Mouse (Mus musculus): ENCODE data around the gene Spsb2.

GRCm38 (mm10) chr6:124834512-124835081 is 26.1 kb downstream of the Spsb2 start:
- TF ChIP-seq POLR2AphosphoS5 (IDR thresholded peaks at IDR 0.05; ENCODE audit: insufficient replicate concordance, low read depth, low read length), result no peak
- no peak for TF ChIP-seq GATA1 (IDR thresholded peaks at IDR 0.05; ENCODE audit: borderline replicate concordance, low read length)
